Mouse (Mus musculus) neural tube, embryonic 11.5 days (tissue): ENCODE data around the gene Npcd. TPM values are rescaled to one million over a fixed set of nuclear protein-coding genes. Genes with fewer than 3 reads are reported as not detected.
A peak's percentile ranks its signal among the peaks of the same experiment; 100 is the strongest.

ENCODE experiments used
- ATAC-seq: fragments of 200-750 bp; cut with Nextera tagmentation; 2 replicates; pipeline ENCODE4 v1.8.0; 2017; ENCODE audit warnings: moderate number of reproducible peaks, mild to moderate bottlenecking, moderate TSS enrichment, moderate library complexity; ENCODE audit not compliant: insufficient read depth, low FRiP score, low TSS enrichment
- DNase-seq: peaks from one replicate; pipeline ENCODE4 v3.0.0-alpha.2; 2015; ENCODE audit warnings: low spot score
- H3K27ac ChIP-seq: fragments of 300-500 bp; sonication (generic); 2 replicates; pipeline ENCODE4 v1.5.1; 2014; ENCODE audit warnings: low read depth, mild to moderate bottlenecking, low read length
- H3K27me3 ChIP-seq: fragments of 300-500 bp; sonication (generic); 2 replicates; pipeline ENCODE4 v1.6.1; 2014; ENCODE audit warnings: mild to moderate bottlenecking, low read length, mixed read lengths; ENCODE audit not compliant: control insufficient read depth, insufficient read depth
- H3K36me3 ChIP-seq: fragments of 300-500 bp; sonication (generic); 2 replicates; pipeline ENCODE4 v1.6.1; 2014; ENCODE audit warnings: mild to moderate bottlenecking, low read length, moderate library complexity, mixed read lengths; ENCODE audit not compliant: control insufficient read depth, insufficient read depth
- H3K4me1 ChIP-seq: fragments of 300-500 bp; sonication (generic); 2 replicates; pipeline ENCODE4 v1.6.1; 2014; ENCODE audit warnings: low read length, mixed read lengths; ENCODE audit not compliant: control insufficient read depth, insufficient read depth
- H3K4me2 ChIP-seq: fragments of 300-500 bp; sonication (generic); 2 replicates; pipeline ENCODE4 v1.6.1; 2014; ENCODE audit warnings: low read depth, mild to moderate bottlenecking, moderate library complexity
- H3K4me3 ChIP-seq: fragments of 300-500 bp; sonication (generic); 2 replicates; pipeline ENCODE4 v1.5.1; 2014; ENCODE audit warnings: low read depth, low read length
- H3K9ac ChIP-seq: fragments of 300-500 bp; sonication (generic); 2 replicates; pipeline ENCODE4 v1.6.1; 2014; ENCODE audit warnings: mild to moderate bottlenecking, low read length
- H3K9me3 ChIP-seq: fragments of 300-500 bp; sonication (generic); 2 replicates; pipeline ENCODE4 v1.6.1; 2016; ENCODE audit warnings: low read length; ENCODE audit not compliant: control insufficient read depth
- WGBS: fragments of 180-500 bp; shearing (Covaris S2); extraction: QIAGEN DNeasy Blood & Tissue Kit; methylation state at CpG from one replicate; pipeline ENCODE4 v1.1.7; 2014; 5-methylcytosine and 5-hydroxymethylcytosine counted together
- polyA plus RNA-seq: library from polyadenylated mRNA; unstranded; fragments of >200 nt; fragmentation: Nextera tagmentation; extraction: Ambion mirVana; gene quantifications from 2 replicates; pipeline ENCODE4 v1.2.1, GENCODE M21; 2014

Npcd gene
- polyA plus RNA-seq, 1 experiment from 2014 or later = not detected

- ATAC-seq = no peak
- H3K27ac ChIP-seq = no peak overlapping the region
- DNase-seq = no peak
- WGBS = 89% methylated on average over 8 of the region's 8 CpGs
- no peaks in the 10 kb centered on the region for H3K36me3 ChIP-seq
- H3K4me3 ChIP-seq = no peak overlapping the region
- H3K9ac ChIP-seq = no peak overlapping the region
- no peaks in the 10 kb centered on the region for H3K27me3 ChIP-seq
- no peak overlapping the region for H3K4me2 ChIP-seq
- no peaks in the 10 kb centered on the region for H3K9me3 ChIP-seq
- no peaks in the 10 kb centered on the region for H3K4me1 ChIP-seq
Measured at GRCm38 (mm10) chr15:79750266-79750665, 83.8 kb downstream of the Npcd start.

- Histone ChIP-seq H3K4me2 (no peak overlapping the region), H3K9ac (no peak overlapping the region), H3K4me1 (no peaks in the 10 kb centered on the region), H3K9me3 (no peaks in the 10 kb centered on the region), H3K36me3 (no peaks in the 10 kb centered on the region), H3K4me3 (no peak overlapping the region), H3K27me3 (no peaks in the 10 kb centered on the region), H3K27ac (no peak overlapping the region)
- ATAC-seq (no peak), DNase-seq (no peak)
- WGBS = 94% methylated on average over 7 of the region's 7 CpGs
Measured at GRCm38 (mm10) chr15:79749162-79749561, 84.9 kb downstream of the Npcd start.

GRCm38 (mm10) chr15:79747998-79748397, 86.0 kb downstream of the Npcd start:
- H3K36me3 ChIP-seq = no peaks in the 10 kb centered on the region
- ATAC-seq = no peak

GRCm38 (mm10) chr15:79745883-79746282, 88.2 kb downstream of the Npcd start:
- H3K9me3 ChIP-seq = no peaks in the 10 kb centered on the region
- H3K9ac ChIP-seq = no peak overlapping the region
- DNase-seq (no peak), ATAC-seq (no peak)
- no peaks in the 10 kb centered on the region for H3K36me3 ChIP-seq
- H3K4me3 ChIP-seq = no peak overlapping the region
- H3K27ac ChIP-seq = no peak overlapping the region
- no peaks in the 10 kb centered on the region for H3K27me3 ChIP-seq
- 93% methylated on average over 5 of the region's 5 CpGs for WGBS
- H3K4me1 ChIP-seq = peaks cover 6% of the 10 kb centered on the region
- H3K4me2 ChIP-seq = no peak overlapping the region

More at GRCm38 (mm10) chr15:79747998-79748397, 86.0 kb downstream of the Npcd start:
- WGBS = 64% methylated on average over 11 of the region's 11 CpGs
- peak; percentile 51 for DNase-seq
- no peaks in the 10 kb centered on the region for H3K27me3 ChIP-seq
- H3K9ac ChIP-seq = no peak overlapping the region
- no peak overlapping the region for H3K27ac ChIP-seq
- H3K4me3 ChIP-seq = no peak overlapping the region
- H3K4me1 ChIP-seq = no peaks in the 10 kb centered on the region
- no peak overlapping the region for H3K4me2 ChIP-seq
- no peaks in the 10 kb centered on the region for H3K9me3 ChIP-seq

- no peaks in the 10 kb centered on the region for H3K36me3 ChIP-seq
- no peak overlapping the region for H3K4me3 ChIP-seq
- ATAC-seq = no peak
- no peak overlapping the region for H3K4me2 ChIP-seq
- no peak overlapping the region for H3K27ac ChIP-seq
- no peaks in the 10 kb centered on the region for H3K9me3 ChIP-seq
- no peak for DNase-seq
- 85% methylated on average over 10 of the region's 10 CpGs for WGBS
- peaks cover 12% of the 10 kb centered on the region for H3K4me1 ChIP-seq
- no peaks in the 10 kb centered on the region for H3K27me3 ChIP-seq
- H3K9ac ChIP-seq = no peak overlapping the region
Measured at GRCm38 (mm10) chr15:79745312-79745711, 88.7 kb downstream of the Npcd start.

GRCm38 (mm10) chr15:79744742-79745141, 89.3 kb downstream of the Npcd start:
- no peak overlapping the region for H3K27ac ChIP-seq
- H3K9me3 ChIP-seq = no peaks in the 10 kb centered on the region
- ATAC-seq (no peak), DNase-seq (no peak)
- no peak overlapping the region for H3K4me3 ChIP-seq
- 75% methylated on average over 8 of the region's 8 CpGs for WGBS
- H3K9ac ChIP-seq = peak overlapping the region; percentile 26; the same call in 1 of the 2 replicates
- H3K4me2 ChIP-seq = no peak overlapping the region
- H3K36me3 ChIP-seq = no peaks in the 10 kb centered on the region
- no peaks in the 10 kb centered on the region for H3K27me3 ChIP-seq
- peaks cover 12% of the 10 kb centered on the region for H3K4me1 ChIP-seq

- Histone ChIP-seq H3K4me1 (peaks cover 12% of the 10 kb centered on the region), H3K9ac (no peak overlapping the region), H3K36me3 (no peaks in the 10 kb centered on the region; the same call in 1 of the 2 replicates), H3K27ac (no peak overlapping the region), H3K27me3 (no peaks in the 10 kb centered on the region), H3K4me3 (no peak overlapping the region), H3K9me3 (no peaks in the 10 kb centered on the region), H3K4me2 (no peak overlapping the region)
- ATAC-seq (no peak), DNase-seq (no peak)
- WGBS = 94% methylated on average over 11 of the region's 11 CpGs
Measured at GRCm38 (mm10) chr15:79744001-79744400, 90.0 kb downstream of the Npcd start.

- peak overlapping the region; percentile 98 for H3K4me3 ChIP-seq
- H3K27me3 ChIP-seq = no peaks in the 10 kb centered on the region
- H3K36me3 ChIP-seq = peaks cover 3% of the 10 kb centered on the region
- H3K4me2 ChIP-seq = peak overlapping the region; percentile 83
- no peak overlapping the region; the same call in 1 of the 2 replicates for H3K27ac ChIP-seq
- H3K4me1 ChIP-seq = peaks cover 12% of the 10 kb centered on the region
- H3K9ac ChIP-seq = peak overlapping the region; percentile 93
- no peak for DNase-seq
- no peaks in the 10 kb centered on the region for H3K9me3 ChIP-seq
- under 1% methylated on average over 23 of the region's 23 CpGs for WGBS
- ATAC-seq = peak; percentile 59
Measured at GRCm38 (mm10) chr15:79742706-79743023, 91.4 kb downstream of the Npcd start.

GRCm38 (mm10) chr15:79741921-79742705, 91.9 kb downstream of the Npcd start, which contains the start of gene Sun2:
Gene Sun2 (minus strand): TSS chr15:79742536.
- DNase-seq = peak; percentile 92
- peaks cover 12% of the 10 kb centered on the region for H3K4me1 ChIP-seq
- peak within 1 kb of the TSS; percentile 83 for H3K4me2 ChIP-seq
- peaks cover 6% of the 10 kb centered on the region for H3K36me3 ChIP-seq
- no peaks in the 10 kb centered on the region for H3K27me3 ChIP-seq
- peak within 1 kb of the TSS; percentile 98 for H3K4me3 ChIP-seq
- H3K9ac ChIP-seq = peak within 1 kb of the TSS; percentile 93
- peak; percentile 93 for ATAC-seq
- no peaks in the 10 kb centered on the region for H3K9me3 ChIP-seq
- WGBS = under 1% methylated on average over 56 of the region's 93 CpGs
- H3K27ac ChIP-seq = peak within 1 kb of the TSS; percentile 53; the same call in 1 of the 2 replicates
